Mouse (Mus musculus): ENCODE results near the gene Ctbp2. TPM values are rescaled to one million over a fixed set of nuclear protein-coding genes. Genes with fewer than 3 reads are reported as not detected.
A peak's percentile ranks its signal among the peaks of the same experiment; 100 is the strongest.

The Ctbp2 gene
- total and polyA plus RNA-seq, 2 experiments from 2014 or later, result 29.1 to 64.8 TPM

GRCm38 (mm10) chr7:133027930-133028329, 96.2 kb downstream of the Ctbp2 start:
- no peak overlapping the region for H3K4me3 ChIP-seq (ENCODE audit: low read depth, low read length)
- no peaks in the 10 kb centered on the region for H3K27me3 ChIP-seq (ENCODE audit: insufficient read depth, low read length)
- H3K4me1 ChIP-seq (ENCODE audit: insufficient read depth, low read length), result no peaks in the 10 kb centered on the region
- no peak for ATAC-seq (ENCODE audit: low FRiP score)
- 98% methylated on average over 4 of the region's 4 CpGs for WGBS
- no peaks in the 10 kb centered on the region for H3K36me3 ChIP-seq (ENCODE audit: insufficient read depth, low read length)
- no peak for TF ChIP-seq CTCF (IDR thresholded peaks at IDR 0.05)
- no peak overlapping the region for H3K27ac ChIP-seq (ENCODE audit: low read depth, low read length)
- no peaks in the 10 kb centered on the region for H3K9me3 ChIP-seq (ENCODE audit: low read length)
- H3K4me2 ChIP-seq (ENCODE audit: low read depth, low read length, poor library complexity, severe bottlenecking), result no peak overlapping the region
- no peak overlapping the region for H3K9ac ChIP-seq (replicated peaks; ENCODE audit: low read length, poor library complexity, severe bottlenecking)
- no peak for DNase-seq (ENCODE audit: low spot score)

- Histone ChIP-seq H3K27ac (ENCODE audit: low read depth, low read length) (no peak overlapping the region), H3K4me2 (ENCODE audit: low read depth, low read length, poor library complexity, severe bottlenecking) (no peak overlapping the region), H3K9me3 (ENCODE audit: low read length) (no peaks in the 10 kb centered on the region), H3K4me1 (ENCODE audit: insufficient read depth, low read length) (0 out of 2 replicates have a peak, but pooled peaks cover 4% of the 10 kb centered on the region), H3K4me3 (ENCODE audit: low read depth, low read length) (no peak overlapping the region), H3K27me3 (ENCODE audit: insufficient read depth, low read length) (no peaks in the 10 kb centered on the region), H3K36me3 (ENCODE audit: insufficient read depth, low read length) (no peaks in the 10 kb centered on the region), H3K9ac (replicated peaks; ENCODE audit: low read length, poor library complexity, severe bottlenecking) (no peak overlapping the region)
- WGBS, result 67% methylated on average over 1 of the region's 1 CpGs
- TF ChIP-seq CTCF (IDR thresholded peaks at IDR 0.05), result no peak
- ATAC-seq (ENCODE audit: low FRiP score) (no peak), DNase-seq (ENCODE audit: low spot score) (no peak)
Observed at GRCm38 (mm10) chr7:133024694-133025093, 99.5 kb downstream of the Ctbp2 start.

DNA sequence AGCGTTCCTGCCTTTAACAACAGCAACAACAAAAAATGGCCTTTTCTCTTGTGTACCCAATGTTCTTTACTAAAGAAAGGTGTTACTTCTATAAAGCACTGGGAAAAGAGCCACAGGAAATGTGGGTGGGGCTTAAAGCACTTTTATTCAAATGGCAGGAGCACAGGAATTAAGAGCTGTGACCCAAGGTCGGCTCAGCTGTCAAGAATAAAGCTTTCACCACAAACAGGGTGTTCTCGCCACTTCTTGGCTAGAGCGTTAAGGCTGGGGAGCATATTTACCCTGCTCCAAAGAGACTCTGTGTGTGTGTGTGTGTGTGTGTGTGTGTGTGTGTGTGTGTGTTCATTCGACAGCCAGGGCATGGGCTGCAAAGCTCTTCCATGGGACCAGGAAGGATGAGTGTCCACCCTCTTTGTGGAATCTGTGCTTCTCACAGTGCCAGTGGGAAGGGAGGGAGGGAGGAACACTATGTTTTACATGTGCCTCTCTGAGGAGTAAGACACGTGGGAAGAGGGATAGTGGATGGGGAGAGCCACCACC, 104.6 kb downstream of the Ctbp2 start:
- DNase-seq (ENCODE audit: low spot score) (peak; percentile 28), ATAC-seq (ENCODE audit: low FRiP score) (no peak)
- Histone ChIP-seq H3K4me1 (ENCODE audit: insufficient read depth, low read length) (peaks cover 15% of the 10 kb centered on the region; the same call in 1 of the 2 replicates), H3K4me2 (ENCODE audit: low read depth, low read length, poor library complexity, severe bottlenecking) (no peak overlapping the region), H3K9ac (replicated peaks; ENCODE audit: low read length, poor library complexity, severe bottlenecking) (no peak overlapping the region), H3K27me3 (ENCODE audit: insufficient read depth, low read length) (no peaks in the 10 kb centered on the region), H3K4me3 (ENCODE audit: low read depth, low read length) (no peak overlapping the region), H3K9me3 (ENCODE audit: low read length) (no peaks in the 10 kb centered on the region), H3K27ac (ENCODE audit: low read depth, low read length) (peak overlapping the region; percentile 51; the same call in 1 of the 2 replicates), H3K36me3 (ENCODE audit: insufficient read depth, low read length) (no peaks in the 10 kb centered on the region)
- no peak for TF ChIP-seq CTCF (IDR thresholded peaks at IDR 0.05)
- WGBS, result 31% methylated on average over 6 of the region's 6 CpGs

DNA sequence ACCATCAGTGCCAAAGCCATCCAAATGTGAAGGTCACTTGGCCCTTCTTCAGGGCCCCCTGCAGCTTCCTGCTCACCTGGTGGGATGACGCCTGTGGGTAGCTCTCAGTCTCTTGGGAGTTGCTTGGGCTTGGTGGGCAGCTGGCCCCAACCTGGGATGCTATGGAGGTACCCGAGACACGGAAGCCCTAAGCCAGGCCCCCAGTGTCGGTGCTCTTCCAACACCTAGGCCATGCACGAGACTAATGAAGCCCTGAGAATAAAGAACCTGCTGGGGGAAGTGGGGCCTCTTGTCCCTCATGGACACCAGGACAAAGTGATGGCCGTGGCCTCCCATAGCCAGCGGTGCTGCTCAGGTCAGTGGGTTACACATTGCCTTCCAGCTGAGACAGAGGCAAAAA, 105.2 kb downstream of the Ctbp2 start:
- WGBS, result 77% methylated on average over 7 of the region's 7 CpGs

DNA sequence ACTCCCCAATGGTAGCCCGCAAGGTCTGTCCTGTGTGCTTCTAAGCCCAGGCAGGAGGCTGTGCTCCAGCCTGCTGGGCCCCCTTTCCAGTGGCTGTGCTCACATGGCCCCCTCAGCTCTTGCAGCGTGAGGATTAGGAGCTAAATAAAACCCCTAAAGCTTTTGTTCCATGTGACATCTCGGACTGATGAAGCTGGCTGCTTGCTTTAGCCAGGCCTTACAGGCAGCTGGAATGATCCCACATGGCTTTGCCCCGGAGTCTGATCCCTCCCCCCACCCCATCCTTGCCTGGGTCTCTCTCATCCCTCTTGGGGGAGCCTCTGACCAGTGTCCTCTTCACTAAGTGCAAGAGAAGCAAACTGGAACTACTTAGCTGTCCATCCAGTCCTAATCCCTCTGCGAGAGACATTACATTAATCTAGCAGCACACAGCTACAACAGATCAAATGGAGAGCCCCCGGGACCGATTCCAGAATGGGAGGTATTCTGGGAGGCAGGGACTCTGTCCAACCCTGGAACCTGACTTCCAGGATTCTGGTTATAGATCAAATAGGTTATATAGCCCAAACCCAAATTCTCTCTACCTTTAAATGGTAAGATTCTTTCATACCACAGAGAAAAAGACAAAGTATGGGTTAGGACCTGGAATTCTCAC, 108.6 kb downstream of the Ctbp2 start:
- peak overlapping the region; percentile 24; the same call in 1 of the 2 replicates for H3K9ac ChIP-seq (replicated peaks; ENCODE audit: low read length, poor library complexity, severe bottlenecking)
- TF ChIP-seq CTCF (IDR thresholded peaks at IDR 0.05), result no peak
- peak; percentile 34 for DNase-seq (ENCODE audit: low spot score)
- ATAC-seq (ENCODE audit: low FRiP score), result no peak
- no peaks in the 10 kb centered on the region for H3K36me3 ChIP-seq (ENCODE audit: insufficient read depth, low read length)
- H3K9me3 ChIP-seq (ENCODE audit: low read length), result no peaks in the 10 kb centered on the region
- H3K4me2 ChIP-seq (ENCODE audit: low read depth, low read length, poor library complexity, severe bottlenecking), result no peak overlapping the region
- H3K27ac ChIP-seq (ENCODE audit: low read depth, low read length), result no peak overlapping the region
- no peaks in the 10 kb centered on the region for H3K27me3 ChIP-seq (ENCODE audit: insufficient read depth, low read length)
- H3K4me3 ChIP-seq (ENCODE audit: low read depth, low read length), result no peak overlapping the region
- 19% methylated on average over 7 of the region's 7 CpGs for WGBS
- peaks cover 22% of the 10 kb centered on the region; the same call in 1 of the 2 replicates for H3K4me1 ChIP-seq (ENCODE audit: insufficient read depth, low read length)

More for the DNA sequence above, 105.2 kb downstream of the Ctbp2 start:
- Histone ChIP-seq H3K9me3 (ENCODE audit: low read length) (no peaks in the 10 kb centered on the region), H3K9ac (replicated peaks; ENCODE audit: low read length, poor library complexity, severe bottlenecking) (no peak overlapping the region), H3K4me2 (ENCODE audit: low read depth, low read length, poor library complexity, severe bottlenecking) (no peak overlapping the region), H3K4me3 (ENCODE audit: low read depth, low read length) (no peak overlapping the region), H3K4me1 (ENCODE audit: insufficient read depth, low read length) (peaks cover 18% of the 10 kb centered on the region; the same call in 1 of the 2 replicates), H3K27ac (ENCODE audit: low read depth, low read length) (peak overlapping the region; percentile 51; the same call in 1 of the 2 replicates), H3K36me3 (ENCODE audit: insufficient read depth, low read length) (no peaks in the 10 kb centered on the region), H3K27me3 (ENCODE audit: insufficient read depth, low read length) (no peaks in the 10 kb centered on the region)
- DNase-seq (ENCODE audit: low spot score) (no peak), ATAC-seq (ENCODE audit: low FRiP score) (no peak)
- TF ChIP-seq CTCF (IDR thresholded peaks at IDR 0.05), result no peak

DNA sequence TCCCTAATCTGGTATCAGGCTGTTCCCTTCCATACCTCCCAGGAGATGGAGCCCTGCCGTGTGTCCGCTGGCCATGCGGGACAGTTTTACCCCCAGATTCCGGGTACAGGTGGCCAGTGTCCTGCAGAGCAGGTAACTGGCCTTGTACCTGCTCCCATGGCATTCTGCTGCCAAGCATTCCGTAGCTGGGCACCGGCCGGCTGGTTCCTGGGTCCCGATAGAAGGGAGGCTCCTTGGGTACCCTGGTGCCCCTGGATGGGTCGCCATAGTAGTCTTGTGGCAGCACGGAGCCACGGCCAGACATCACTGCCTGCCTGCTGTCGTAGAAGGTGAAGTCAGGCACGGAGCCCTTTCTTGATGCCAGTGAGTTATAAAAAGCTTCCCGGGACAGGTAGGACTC, 109.5 kb downstream of the Ctbp2 start:
- WGBS, result 81% methylated on average over 14 of the region's 14 CpGs
- no peak for TF ChIP-seq CTCF (IDR thresholded peaks at IDR 0.05)
- H3K4me1 ChIP-seq (ENCODE audit: insufficient read depth, low read length), result peaks cover 19% of the 10 kb centered on the region; the same call in 1 of the 2 replicates
- no peak for DNase-seq (ENCODE audit: low spot score)
- H3K27ac ChIP-seq (ENCODE audit: low read depth, low read length), result no peak overlapping the region
- ATAC-seq (ENCODE audit: low FRiP score), result no peak
- H3K4me3 ChIP-seq (ENCODE audit: low read depth, low read length), result no peak overlapping the region
- 0 out of 2 replicates have a peak overlapping the region, but pooled peaks have one; percentile 24 for H3K9ac ChIP-seq (replicated peaks; ENCODE audit: low read length, poor library complexity, severe bottlenecking)
- no peaks in the 10 kb centered on the region for H3K36me3 ChIP-seq (ENCODE audit: insufficient read depth, low read length)
- H3K27me3 ChIP-seq (ENCODE audit: insufficient read depth, low read length), result no peaks in the 10 kb centered on the region
- H3K9me3 ChIP-seq (ENCODE audit: low read length), result no peaks in the 10 kb centered on the region
- no peak overlapping the region for H3K4me2 ChIP-seq (ENCODE audit: low read depth, low read length, poor library complexity, severe bottlenecking)

Data from midbrain, postnatal 0 days (tissue).